Mouse (Mus musculus) megakaryocyte, embryonic 14.5 days (primary cell): ENCODE data around the gene Ptpn1.

ENCODE experiments used
- FLI1 ChIP-seq: IDR thresholded peaks from 2 replicates; pipeline ENCODE4 v1.6.1; 2012; ENCODE audit warnings: low read length, inconsistent platforms, mixed read lengths
- GATA1 ChIP-seq: IDR thresholded peaks from 3 replicates; pipeline ENCODE4 v1.6.1; 2012; ENCODE audit warnings: mixed read lengths, low read length, inconsistent platforms, borderline replicate concordance

DNA sequence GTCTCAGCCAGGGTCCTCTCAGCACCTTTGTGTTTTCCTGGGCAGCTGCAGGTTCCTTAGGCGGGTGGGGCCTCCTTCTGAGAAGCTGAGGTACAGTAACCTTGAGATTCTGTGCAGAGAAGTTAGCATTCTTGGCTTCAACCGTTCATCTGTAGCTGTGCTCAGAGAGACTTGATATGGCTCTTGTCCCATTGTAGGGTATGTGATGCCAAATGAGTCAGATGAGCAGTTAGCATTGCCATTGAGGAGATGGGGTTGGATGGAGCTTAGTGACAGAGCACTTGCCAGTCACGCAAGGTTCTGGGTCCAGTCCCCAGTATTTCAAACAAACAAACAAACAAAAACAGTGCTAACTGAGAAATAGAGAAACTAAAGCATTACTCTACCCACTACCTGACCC, 34.1 kb downstream of the Ptpn1 start:
- no peak for TF ChIP-seq GATA1
- TF ChIP-seq FLI1 = no peak
